Mouse (Mus musculus): ENCODE data around the gene Trim46.

The Trim46 gene

DNA sequence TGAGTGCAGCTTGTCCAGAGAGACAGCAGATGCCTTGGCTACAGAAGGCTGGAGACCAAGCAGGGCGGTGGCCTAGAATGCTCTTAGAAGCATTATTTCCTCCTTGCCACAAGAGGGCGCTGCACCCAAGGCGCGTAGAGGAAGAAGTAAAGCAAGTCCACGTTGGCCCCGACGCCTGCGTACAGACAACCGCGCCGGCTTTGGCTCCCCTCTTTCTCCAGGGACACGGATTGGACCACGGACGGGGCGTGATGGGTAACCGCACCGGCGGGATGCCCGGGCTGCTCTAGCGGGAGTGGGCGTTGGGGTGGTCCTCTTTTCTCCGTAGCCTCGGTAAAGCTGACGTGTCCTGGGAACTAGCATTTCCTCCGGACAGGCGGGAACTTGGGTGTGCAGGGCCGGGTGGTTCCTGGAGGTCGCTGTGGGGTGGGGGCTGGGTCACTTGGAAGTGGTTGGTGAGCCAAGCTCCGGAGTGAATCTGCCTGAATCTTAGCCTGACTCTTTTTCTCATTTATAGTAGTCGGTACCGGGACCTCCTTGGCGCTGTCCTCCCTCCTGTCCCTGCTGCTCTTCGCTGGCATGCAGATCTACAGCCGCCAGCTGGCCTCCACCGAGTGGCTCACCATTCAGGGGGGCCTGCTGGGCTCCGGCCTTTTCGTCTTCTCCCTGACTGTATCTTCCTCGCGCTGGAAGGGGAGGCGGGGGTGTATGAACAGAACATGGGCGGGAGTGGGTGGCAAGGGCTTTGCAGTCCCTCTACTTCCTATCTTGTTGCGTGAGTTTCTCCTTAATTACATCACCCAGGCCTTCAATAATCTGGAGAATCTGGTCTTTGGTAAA is at the start of gene Trim46:
Gene Trim46, minus strand, starts transcription at position 49 of the 840 bp plus-strand sequence.
- no peak for DNase-seq (ENCODE audit: extremely low spot score, low read depth, low spot score)

DNA sequence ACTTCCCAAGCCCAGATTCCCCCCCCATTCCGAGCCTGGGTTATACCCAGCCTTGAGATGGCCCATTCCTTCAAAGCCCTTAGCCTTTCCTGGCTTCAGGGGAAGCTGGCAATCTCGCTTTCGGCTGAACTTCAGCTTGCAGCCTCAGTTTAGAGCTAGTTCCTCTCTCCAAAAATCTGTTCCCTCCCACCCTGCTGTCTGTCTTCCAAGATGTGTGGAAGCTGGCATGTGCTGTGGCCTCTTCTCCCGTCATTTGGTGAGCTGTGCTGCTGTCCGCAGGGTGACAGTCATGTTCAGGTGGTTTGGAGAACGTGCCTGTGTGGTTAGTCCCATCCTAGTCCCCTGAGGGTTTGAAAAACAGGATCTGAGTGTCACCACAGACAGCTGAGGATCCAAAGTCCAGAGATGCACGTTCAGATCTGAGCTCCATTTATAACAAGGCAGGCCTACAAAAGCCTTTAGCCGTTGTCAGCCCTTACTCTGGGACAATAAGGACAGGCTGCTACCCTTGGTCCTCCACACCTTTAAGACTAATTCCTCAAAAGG is 49.6 kb upstream of the Trim46 start:
- no peak for DNase-seq (ENCODE audit: extremely low spot score, low read depth, low spot score)

- no peak for DNase-seq (ENCODE audit: extremely low spot score, low read depth, low spot score)
Measured at GRCm38 (mm10) chr3:89294195-89294594, 48.1 kb upstream of the Trim46 start.

GRCm38 (mm10) chr3:89293247-89293918 is 47.3 kb upstream of the Trim46 start:
- DNase-seq (ENCODE audit: extremely low spot score, low read depth, low spot score), result no peak

- no peak for DNase-seq (ENCODE audit: extremely low spot score, low read depth, low spot score)
Measured at GRCm38 (mm10) chr3:89292303-89292702, 46.2 kb upstream of the Trim46 start.

- DNase-seq (ENCODE audit: extremely low spot score, low read depth, low spot score), result no peak
Measured at GRCm38 (mm10) chr3:89291874-89292273, 45.8 kb upstream of the Trim46 start.

GRCm38 (mm10) chr3:89288503-89288928 is 42.4 kb upstream of the Trim46 start:
- DNase-seq (ENCODE audit: extremely low spot score, low read depth, low spot score), result no peak

GRCm38 (mm10) chr3:89287286-89287685 is 41.2 kb upstream of the Trim46 start:
- DNase-seq (ENCODE audit: extremely low spot score, low read depth, low spot score), result no peak

- no peak for DNase-seq (ENCODE audit: extremely low spot score, low read depth, low spot score)
Measured at GRCm38 (mm10) chr3:89285526-89285925, 39.4 kb upstream of the Trim46 start.

- no peak for DNase-seq (ENCODE audit: extremely low spot score, low read depth, low spot score)
Measured at GRCm38 (mm10) chr3:89284261-89284660, 38.2 kb upstream of the Trim46 start.

- no peak for DNase-seq (ENCODE audit: extremely low spot score, low read depth, low spot score)
Measured at GRCm38 (mm10) chr3:89282291-89282643, 36.2 kb upstream of the Trim46 start.

DNA sequence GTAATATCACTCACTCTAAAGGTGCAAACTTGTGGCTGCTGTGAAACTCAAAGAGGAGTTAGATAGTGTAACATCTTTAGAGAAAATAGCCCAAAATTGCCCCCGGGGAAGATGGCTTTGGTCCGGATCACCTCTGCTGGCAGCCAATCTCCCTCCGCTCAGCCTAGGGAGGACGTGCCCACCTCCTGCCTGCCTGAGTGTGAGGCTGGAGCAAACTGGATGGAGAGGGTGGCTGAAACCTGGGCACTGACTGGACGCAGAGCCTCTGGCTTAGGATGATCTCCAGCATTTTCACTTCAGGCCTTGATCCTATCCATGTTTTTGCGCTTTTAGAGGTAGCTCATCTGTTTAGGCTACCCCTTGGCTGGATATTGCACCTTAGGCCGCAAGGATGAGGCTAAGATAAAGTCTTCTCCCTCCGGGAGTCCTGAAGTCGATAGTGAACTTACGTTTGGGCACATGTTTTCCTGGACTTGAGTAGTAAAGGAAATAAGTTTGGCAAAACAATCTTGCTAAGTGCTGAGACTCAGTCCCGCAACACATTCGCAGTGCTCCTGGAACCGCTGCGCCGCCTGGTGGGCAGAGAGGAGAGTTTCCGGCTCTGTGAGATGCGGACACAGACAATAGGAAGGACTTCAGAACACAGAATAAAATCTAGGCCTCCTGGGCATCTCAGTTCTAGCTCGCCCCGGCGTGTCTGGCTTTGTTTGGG is 35.6 kb upstream of the Trim46 start:
- no peak for DNase-seq (ENCODE audit: extremely low spot score, low read depth, low spot score)

GRCm38 (mm10) chr3:89280606-89281511 is 34.8 kb upstream of the Trim46 start, which contains the start of gene Efna1:
TSS of gene Efna1 (minus strand) at chr3:89281142.
- DNase-seq (ENCODE audit: extremely low spot score, low read depth, low spot score), result no peak

GRCm38 (mm10) chr3:89280050-89280605 is 34.0 kb upstream of the Trim46 start:
- no peak for DNase-seq (ENCODE audit: extremely low spot score, low read depth, low spot score)

DNA sequence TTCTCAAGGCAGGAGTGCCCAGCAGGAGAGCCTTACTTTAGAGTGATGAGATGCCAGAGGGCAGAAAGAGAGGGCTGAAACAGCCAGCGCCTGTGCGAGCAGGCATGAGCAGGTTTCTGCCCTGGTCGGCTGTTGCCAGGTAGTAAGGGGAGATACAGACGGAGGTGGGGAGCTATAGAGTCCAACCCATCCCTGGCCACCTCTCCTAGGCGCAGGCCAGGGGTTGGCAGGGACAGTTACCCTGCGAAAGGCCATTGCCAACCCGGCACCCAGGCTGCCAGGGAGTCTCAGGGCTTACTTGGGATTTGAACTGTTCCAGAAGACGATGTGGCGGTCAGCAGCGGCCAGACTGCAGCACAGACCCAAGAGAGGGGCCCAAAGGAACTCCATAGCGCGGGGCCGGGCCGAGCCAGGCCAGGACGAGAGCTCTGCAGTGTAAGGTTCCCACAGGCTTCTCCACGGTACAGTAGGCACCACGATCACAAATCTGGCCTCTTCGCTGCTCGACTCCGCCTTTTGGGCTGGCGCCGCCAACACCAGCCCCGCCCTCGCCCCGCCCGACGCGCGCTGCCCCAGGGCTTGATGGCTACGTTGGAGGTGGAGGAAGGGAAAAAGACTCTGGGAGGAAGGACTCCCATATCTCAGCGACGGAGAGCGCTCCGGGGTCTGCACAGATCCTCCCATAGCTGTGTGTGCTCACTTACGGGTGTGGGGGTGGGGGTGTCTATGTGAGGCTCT is 33.2 kb upstream of the Trim46 start:
- no peak for DNase-seq (ENCODE audit: extremely low spot score, low read depth, low spot score)

- no peak for DNase-seq (ENCODE audit: extremely low spot score, low read depth, low spot score)
Measured at GRCm38 (mm10) chr3:89278643-89279042, 32.5 kb upstream of the Trim46 start.

- no peak for DNase-seq (ENCODE audit: extremely low spot score, low read depth, low spot score)
Measured at GRCm38 (mm10) chr3:89278107-89278506, 32.0 kb upstream of the Trim46 start.

DNA sequence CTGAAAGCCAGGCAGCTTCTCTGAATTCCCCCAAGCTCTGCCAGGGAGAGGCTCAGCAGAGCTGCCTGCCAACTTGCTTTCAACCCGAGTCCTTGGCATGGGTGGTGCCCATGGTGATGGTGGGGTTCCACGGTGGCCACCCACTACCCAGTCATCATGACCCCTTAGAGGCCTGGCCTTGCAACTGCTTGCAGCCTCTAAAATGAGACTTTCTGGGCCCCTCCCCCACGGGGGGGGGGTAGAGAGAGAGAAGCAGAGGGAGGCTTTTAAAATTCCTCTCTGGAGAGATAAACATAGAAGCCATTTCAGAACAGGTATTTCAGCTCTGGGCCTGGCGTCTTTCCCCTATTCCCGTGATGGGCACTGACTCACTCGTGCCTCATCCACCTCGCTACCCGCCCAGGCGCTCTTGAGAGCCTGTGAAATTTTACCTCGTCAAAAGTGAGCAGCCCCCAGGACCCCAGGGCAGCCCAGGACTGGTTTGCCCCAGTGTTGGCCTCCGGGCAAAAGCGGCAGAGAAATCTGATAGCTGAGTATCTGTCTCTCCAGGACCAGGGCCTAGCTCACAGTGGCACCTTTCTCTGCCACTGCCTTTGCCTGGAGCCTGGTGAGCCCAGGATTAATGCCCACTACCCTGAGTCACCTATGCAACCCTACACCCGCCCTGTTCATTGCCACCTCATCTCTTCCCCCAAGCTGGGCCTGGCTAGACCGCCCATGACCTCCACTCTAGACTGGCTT is 31.3 kb upstream of the Trim46 start:
- no peak for DNase-seq (ENCODE audit: extremely low spot score, low read depth, low spot score)

DNA sequence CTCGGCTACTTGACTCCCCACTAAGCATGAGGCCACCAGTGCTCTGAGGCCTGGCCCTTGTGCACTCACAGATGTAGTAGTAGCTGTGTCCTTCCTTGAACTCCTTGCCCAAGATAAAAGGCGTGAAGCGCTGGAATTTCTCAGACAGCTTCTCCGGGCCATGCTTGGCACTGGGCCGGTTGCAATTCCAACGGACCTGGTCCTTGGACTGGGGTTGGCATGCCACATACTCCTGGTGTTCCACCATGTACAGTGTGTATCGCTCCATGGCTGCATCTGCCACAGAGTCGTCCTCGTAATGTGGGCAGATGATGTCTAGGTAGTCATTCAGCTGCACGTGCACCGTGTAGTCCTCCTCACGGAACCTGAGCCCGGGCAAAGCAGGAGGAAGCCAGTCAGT is 30.0 kb upstream of the Trim46 start:
- no peak for DNase-seq (ENCODE audit: extremely low spot score, low read depth, low spot score)
